Mouse (Mus musculus) midbrain, embryonic 16.5 days (tissue): ENCODE measurements around the gene Ptprq. TPM values are rescaled to one million over a fixed set of nuclear protein-coding genes. Genes with fewer than 3 reads are reported as not detected.

Experiments used
- ATAC-seq: fragments of 200-750 bp; cut with Nextera tagmentation; 2 replicates; pipeline ENCODE4 v1.8.0; 2017; ENCODE audit warnings: moderate TSS enrichment
- H3K27ac ChIP-seq: fragments of 300-500 bp; sonication (generic); 2 replicates; pipeline ENCODE4 v1.5.1; 2014; ENCODE audit warnings: mild to moderate bottlenecking, low read length, mixed read lengths
- H3K27me3 ChIP-seq: fragments of 300-500 bp; sonication (generic); 2 replicates; pipeline ENCODE4 v1.6.1; 2014; ENCODE audit warnings: low read depth, low read length, mixed read lengths; ENCODE audit not compliant: control insufficient read depth, insufficient read depth
- H3K36me3 ChIP-seq: fragments of 300-500 bp; sonication (generic); 2 replicates; pipeline ENCODE4 v1.6.1; 2014; ENCODE audit warnings: mild to moderate bottlenecking, low read length, moderate library complexity, mixed read lengths; ENCODE audit not compliant: control insufficient read depth, insufficient read depth
- H3K4me1 ChIP-seq: fragments of 300-500 bp; sonication (generic); 2 replicates; pipeline ENCODE4 v1.6.1; 2014; ENCODE audit warnings: mild to moderate bottlenecking, low read length, mixed read lengths; ENCODE audit not compliant: control insufficient read depth, insufficient read depth
- H3K4me2 ChIP-seq: fragments of 300-500 bp; sonication (generic); 2 replicates; pipeline ENCODE4 v1.6.1; 2014; ENCODE audit warnings: mild to moderate bottlenecking, low read length, mixed read lengths
- H3K4me3 ChIP-seq: fragments of 300-500 bp; sonication (generic); 2 replicates; pipeline ENCODE4 v1.5.1; 2014; ENCODE audit warnings: low read depth, mild to moderate bottlenecking, low read length, moderate library complexity, mixed read lengths
- H3K9ac ChIP-seq: fragments of 300-500 bp; sonication (generic); 2 replicates; pipeline ENCODE4 v1.6.1; 2014; ENCODE audit warnings: low read depth, low read length, mixed read lengths
- H3K9me3 ChIP-seq: fragments of 300-500 bp; sonication (generic); replicated peaks from 2 replicates; pipeline ENCODE4 v1.6.1; 2014; ENCODE audit warnings: mild to moderate bottlenecking, low read length, mixed read lengths; ENCODE audit not compliant: control insufficient read depth, poor library complexity, severe bottlenecking
- WGBS: fragments of 180-500 bp; shearing (Covaris S2); extraction: QIAGEN DNeasy Blood & Tissue Kit; methylation state at CpG from one replicate; pipeline ENCODE4 v1.1.7; 2014; 5-methylcytosine and 5-hydroxymethylcytosine counted together
- polyA plus RNA-seq: library from polyadenylated mRNA; unstranded; fragments of >200 nt; fragmentation: Nextera tagmentation; extraction: Ambion mirVana; gene quantifications from 2 replicates; pipeline ENCODE4 v1.2.1, GENCODE M21; 2015

Ptprq gene
- polyA plus RNA-seq, 1 experiment from 2014 or later = 0.15 TPM

DNA sequence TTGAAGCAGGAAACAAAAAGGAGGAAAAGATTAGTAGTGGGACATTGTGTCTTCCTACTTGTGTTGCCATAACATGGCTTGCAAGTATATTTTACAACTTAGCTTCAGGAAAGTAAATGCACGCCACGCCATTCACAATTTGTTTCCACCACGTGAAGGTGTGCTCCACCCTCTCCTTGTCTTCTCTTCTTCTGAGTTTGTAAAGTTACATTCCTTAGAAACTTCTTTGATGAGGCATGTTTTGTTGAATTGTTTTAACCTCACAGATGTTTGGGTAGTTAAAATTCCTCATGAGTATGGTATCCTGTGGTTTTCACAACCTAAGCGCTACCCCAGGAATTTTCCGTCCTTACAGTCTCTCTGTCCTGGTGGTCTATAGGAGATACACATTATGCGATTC is 118.5 kb downstream of the Ptprq start:
- 90% methylated on average over 6 of the region's 6 CpGs for WGBS
- no peaks in the 10 kb centered on the region for H3K9me3 ChIP-seq
- no peaks in the 10 kb centered on the region for H3K4me1 ChIP-seq
- H3K36me3 ChIP-seq = no peaks in the 10 kb centered on the region
- no peaks in the 10 kb centered on the region for H3K27me3 ChIP-seq
- no peak overlapping the region for H3K9ac ChIP-seq
- ATAC-seq = no peak
- H3K4me2 ChIP-seq = no peak overlapping the region
- H3K4me3 ChIP-seq = no peak overlapping the region
- no peak overlapping the region for H3K27ac ChIP-seq

DNA sequence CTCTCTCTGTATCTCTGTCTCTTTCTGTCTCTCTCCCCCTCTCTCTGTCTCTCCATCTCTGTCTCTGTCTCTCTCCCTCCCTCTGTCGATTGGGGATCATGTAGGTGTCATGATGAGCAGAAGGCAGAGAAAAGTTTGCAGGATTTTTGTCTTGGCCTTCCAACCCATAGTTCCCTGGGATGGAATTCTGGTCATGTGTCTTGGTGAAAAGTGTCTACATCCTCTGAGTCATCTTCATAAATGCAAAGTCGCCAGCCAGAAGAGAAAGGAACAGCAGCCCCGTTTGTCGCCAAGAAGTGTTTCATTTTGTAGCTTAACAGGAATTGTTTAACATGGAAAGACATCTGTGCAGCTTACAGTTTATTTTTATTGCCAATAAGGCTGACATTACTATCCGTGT is 136.5 kb downstream of the Ptprq start:
- H3K36me3 ChIP-seq = no peaks in the 10 kb centered on the region
- no peak overlapping the region for H3K9ac ChIP-seq
- WGBS = 93% methylated on average over 5 of the region's 5 CpGs
- H3K9me3 ChIP-seq = no peaks in the 10 kb centered on the region
- H3K27me3 ChIP-seq = no peaks in the 10 kb centered on the region
- no peak overlapping the region for H3K4me2 ChIP-seq
- no peaks in the 10 kb centered on the region for H3K4me1 ChIP-seq
- no peak overlapping the region for H3K27ac ChIP-seq
- H3K4me3 ChIP-seq = no peak overlapping the region
- no peak for ATAC-seq

DNA sequence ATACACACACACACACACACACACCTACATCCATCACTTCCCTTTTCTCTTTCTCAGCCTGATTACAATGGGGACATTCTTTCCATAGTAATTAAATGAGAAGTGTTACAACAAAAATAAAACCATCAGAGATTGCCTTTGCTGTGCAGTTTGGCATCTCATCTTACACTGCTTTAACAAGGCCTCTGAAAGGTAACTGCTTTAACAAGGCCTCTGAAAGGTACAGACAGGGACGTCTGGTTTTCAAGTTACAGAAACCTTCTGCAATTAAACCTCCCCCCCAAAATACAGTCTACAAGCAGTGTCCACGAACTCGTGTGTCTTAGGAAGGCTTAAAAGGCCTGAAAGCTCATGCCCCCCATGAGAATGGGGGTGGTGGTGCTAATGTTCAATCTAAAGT is 150.8 kb downstream of the Ptprq start:
- ATAC-seq = no peak
- Histone ChIP-seq H3K9me3 (no peaks in the 10 kb centered on the region), H3K9ac (no peak overlapping the region), H3K27me3 (no peaks in the 10 kb centered on the region), H3K4me1 (no peaks in the 10 kb centered on the region), H3K27ac (no peak overlapping the region), H3K4me2 (no peak overlapping the region), H3K4me3 (no peak overlapping the region), H3K36me3 (no peaks in the 10 kb centered on the region)
- WGBS = 74% methylated on average over 3 of the region's 3 CpGs

DNA sequence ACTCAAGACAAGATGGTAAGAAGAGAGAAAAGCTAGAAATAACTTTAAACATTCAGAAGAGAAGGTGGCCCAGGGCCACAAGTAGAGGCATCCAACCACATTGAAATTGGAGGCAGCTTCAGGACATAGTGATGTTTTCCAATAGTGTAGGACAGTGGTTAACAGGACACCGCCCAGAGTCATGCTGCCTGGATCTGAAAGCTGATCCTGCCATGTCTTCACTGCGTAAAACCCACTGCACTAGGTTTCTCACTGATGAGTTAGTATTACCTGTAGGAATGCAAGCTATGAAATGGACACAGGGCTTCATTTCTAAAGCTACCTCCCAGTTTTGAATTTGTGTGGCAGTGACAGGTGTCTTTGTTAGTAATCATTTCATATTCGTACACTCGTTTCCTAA is 151.6 kb downstream of the Ptprq start:
- 82% methylated on average over 4 of the region's 4 CpGs for WGBS
- Histone ChIP-seq H3K27me3 (no peaks in the 10 kb centered on the region), H3K4me3 (no peak overlapping the region), H3K4me1 (no peaks in the 10 kb centered on the region), H3K9me3 (no peaks in the 10 kb centered on the region), H3K36me3 (no peaks in the 10 kb centered on the region), H3K27ac (no peak overlapping the region), H3K4me2 (no peak overlapping the region), H3K9ac (no peak overlapping the region)
- no peak for ATAC-seq

DNA sequence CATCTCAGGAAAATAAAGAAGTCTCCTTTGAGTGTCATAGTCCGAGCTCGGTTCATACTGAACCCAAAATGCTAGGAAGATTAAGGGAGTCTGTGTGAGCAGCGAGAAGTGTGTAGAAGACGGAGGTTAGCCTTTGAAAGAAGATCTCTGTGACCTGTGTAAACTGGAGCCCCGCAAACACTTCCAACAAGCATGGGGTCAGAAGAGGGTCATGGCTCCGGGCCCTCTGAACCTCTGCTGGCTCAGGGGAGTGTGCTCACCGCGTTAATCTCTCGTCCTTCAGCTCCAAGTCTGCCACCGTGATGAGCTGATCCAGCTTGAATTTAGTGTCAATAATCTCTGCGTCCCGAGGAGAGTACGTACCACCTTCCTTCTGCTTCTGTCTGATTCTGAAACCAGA is 157.0 kb downstream of the Ptprq start:
- no peaks in the 10 kb centered on the region for H3K4me1 ChIP-seq
- WGBS = 30% methylated on average over 13 of the region's 13 CpGs

DNA sequence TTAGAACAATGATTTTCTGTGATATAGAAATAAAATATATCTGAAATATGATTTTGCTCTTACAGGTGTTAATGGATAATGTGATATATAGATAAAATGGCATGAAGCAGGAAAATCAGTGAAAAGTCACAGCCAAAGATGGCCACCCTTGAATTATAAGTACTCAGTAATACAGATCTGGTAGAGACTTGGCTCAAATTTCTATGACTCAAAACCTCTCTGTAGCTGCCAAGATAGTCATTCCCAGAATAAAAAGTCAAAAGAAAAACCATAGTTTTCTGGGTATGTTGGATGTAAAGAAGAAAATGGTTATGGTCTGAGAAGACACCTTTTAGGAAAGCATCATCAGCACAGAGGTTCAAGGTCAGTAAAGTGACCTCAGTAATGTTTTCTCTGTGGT is 159.0 kb downstream of the Ptprq start:
- no peaks in the 10 kb centered on the region for H3K9me3 ChIP-seq
- no peaks in the 10 kb centered on the region for H3K36me3 ChIP-seq
- H3K9ac ChIP-seq = no peak overlapping the region
- H3K4me2 ChIP-seq = no peak overlapping the region
- no peak overlapping the region for H3K4me3 ChIP-seq
- no peaks in the 10 kb centered on the region for H3K27me3 ChIP-seq
- no peaks in the 10 kb centered on the region for H3K4me1 ChIP-seq
- no peak overlapping the region for H3K27ac ChIP-seq
- no peak for ATAC-seq

More for the DNA sequence above, 157.0 kb downstream of the Ptprq start:
- Histone ChIP-seq H3K9ac (no peak overlapping the region), H3K27me3 (no peaks in the 10 kb centered on the region), H3K4me3 (no peak overlapping the region), H3K9me3 (no peaks in the 10 kb centered on the region), H3K27ac (no peak overlapping the region), H3K36me3 (no peaks in the 10 kb centered on the region), H3K4me2 (no peak overlapping the region)
- no peak for ATAC-seq

DNA sequence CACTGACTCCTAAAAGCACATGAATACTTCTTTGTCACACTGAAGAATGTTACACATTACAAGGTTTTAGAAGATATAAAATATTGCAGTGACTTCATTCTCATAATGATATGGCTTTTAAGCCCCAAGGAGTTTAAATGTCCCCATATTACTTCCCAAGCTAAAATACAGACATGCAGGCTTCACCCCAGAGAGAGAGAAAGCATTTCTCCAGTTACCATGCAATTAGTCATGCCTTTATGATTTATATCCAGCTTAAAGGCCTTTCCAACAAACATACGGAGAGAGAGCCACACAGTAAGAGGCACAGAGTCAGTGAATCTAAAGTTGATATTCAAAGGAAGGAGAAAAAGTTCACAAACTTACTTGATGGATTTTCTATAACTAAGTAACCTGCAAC is 176.8 kb downstream of the Ptprq start:
- no peak overlapping the region for H3K4me3 ChIP-seq
- H3K9ac ChIP-seq = no peak overlapping the region
- H3K27me3 ChIP-seq = no peaks in the 10 kb centered on the region
- H3K4me2 ChIP-seq = no peak overlapping the region
- H3K9me3 ChIP-seq = no peaks in the 10 kb centered on the region
- H3K36me3 ChIP-seq = no peaks in the 10 kb centered on the region
- no peaks in the 10 kb centered on the region for H3K4me1 ChIP-seq
- 52% methylated on average over 1 of the region's 1 CpGs for WGBS
- no peak for ATAC-seq
- no peak overlapping the region for H3K27ac ChIP-seq

DNA sequence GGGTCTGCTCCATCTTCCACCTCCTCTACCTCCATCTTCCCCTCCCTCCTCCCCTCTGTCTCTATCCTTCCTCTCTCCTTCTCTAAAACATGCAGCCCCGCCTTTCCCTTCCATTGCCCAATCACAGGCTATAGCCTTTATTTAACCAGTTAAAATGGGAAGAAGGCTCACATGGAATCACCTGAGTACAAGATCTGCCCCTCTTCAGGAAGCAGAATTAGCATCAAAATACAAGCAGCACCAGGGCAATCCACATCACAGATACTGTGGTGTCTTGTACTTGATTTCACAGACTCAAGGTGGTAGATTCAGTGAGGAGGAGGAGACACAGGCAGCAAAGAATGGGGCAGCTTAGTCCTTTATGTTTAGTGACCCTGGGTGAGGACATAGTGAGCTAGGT is 191.1 kb downstream of the Ptprq start:
- H3K36me3 ChIP-seq = no peaks in the 10 kb centered on the region
- no peak overlapping the region for H3K4me2 ChIP-seq
- ATAC-seq = no peak
- H3K9ac ChIP-seq = no peak overlapping the region
- H3K27ac ChIP-seq = no peak overlapping the region
- H3K27me3 ChIP-seq = no peaks in the 10 kb centered on the region
- no peaks in the 10 kb centered on the region for H3K9me3 ChIP-seq
- H3K4me3 ChIP-seq = no peak overlapping the region
- WGBS = 82% methylated on average over 1 of the region's 1 CpGs
- no peaks in the 10 kb centered on the region for H3K4me1 ChIP-seq

DNA sequence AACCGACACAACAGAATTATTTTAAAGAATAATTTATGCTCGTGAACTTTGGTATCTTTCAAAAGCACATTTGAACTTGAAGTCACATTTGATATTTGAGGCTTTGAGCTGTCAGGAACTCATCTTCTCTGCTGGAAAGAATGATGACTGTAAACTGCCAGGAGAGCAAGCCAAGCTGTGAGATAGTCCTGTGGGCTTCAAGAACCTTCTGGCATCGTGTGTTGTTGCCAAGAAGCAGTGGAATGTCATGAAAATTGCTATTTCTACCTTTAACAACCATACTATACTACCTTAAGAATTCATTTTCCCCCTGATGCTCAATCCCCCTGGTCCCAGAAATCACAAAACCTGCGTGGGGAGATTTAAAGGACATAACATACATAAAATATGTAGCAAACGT is 200.6 kb downstream of the Ptprq start:
- 85% methylated on average over 5 of the region's 5 CpGs for WGBS
- H3K9ac ChIP-seq = no peak overlapping the region
- H3K27ac ChIP-seq = no peak overlapping the region
- H3K4me1 ChIP-seq = no peaks in the 10 kb centered on the region
- no peaks in the 10 kb centered on the region for H3K36me3 ChIP-seq
- no peak overlapping the region for H3K4me3 ChIP-seq
- no peaks in the 10 kb centered on the region for H3K27me3 ChIP-seq
- no peak overlapping the region for H3K4me2 ChIP-seq
- H3K9me3 ChIP-seq = no peaks in the 10 kb centered on the region
- no peak for ATAC-seq

DNA sequence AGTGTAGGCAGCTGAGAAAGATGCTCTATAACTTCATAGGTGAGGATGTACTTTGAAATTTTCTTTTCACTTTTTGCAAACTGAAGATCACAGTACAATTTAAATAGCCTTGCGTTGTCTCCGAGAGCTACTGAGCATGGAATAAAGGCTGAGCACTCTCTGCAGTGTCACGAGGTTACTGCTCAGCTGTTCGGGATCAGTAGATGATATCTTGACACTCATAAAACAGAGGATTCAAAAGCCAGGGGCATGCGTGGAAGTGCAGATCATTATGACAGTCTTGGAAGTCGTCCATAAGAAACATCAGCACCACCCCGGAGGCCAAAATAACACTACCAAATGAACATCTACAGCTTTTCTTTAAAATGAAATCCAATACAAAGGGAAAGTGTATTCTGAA is 203.2 kb downstream of the Ptprq start:
- WGBS = 78% methylated on average over 7 of the region's 7 CpGs
- Histone ChIP-seq H3K4me3 (no peak overlapping the region), H3K4me1 (no peaks in the 10 kb centered on the region), H3K27ac (no peak overlapping the region), H3K9ac (no peak overlapping the region), H3K36me3 (no peaks in the 10 kb centered on the region), H3K4me2 (no peak overlapping the region), H3K27me3 (no peaks in the 10 kb centered on the region), H3K9me3 (no peaks in the 10 kb centered on the region)
- ATAC-seq = no peak
